Mouse (Mus musculus) myocyte (in vitro differentiated cells): ENCODE data around the gene Sept10. TPM values are rescaled to one million over a fixed set of nuclear protein-coding genes. Genes with fewer than 3 reads are reported as not detected.

Experiments used
- H3K27me3 ChIP-seq: one replicate; pipeline ENCODE4 v1.6.1; 2011; ENCODE audit not compliant: control insufficient read depth, insufficient read depth, insufficient read length
- H3K36me3 ChIP-seq: one replicate; pipeline ENCODE4 v1.6.1; 2011; ENCODE audit not compliant: control insufficient read depth, insufficient read depth
- H3K4me2 ChIP-seq: one replicate; pipeline ENCODE4 v1.6.1; 2011; ENCODE audit warnings: low read depth, control low read depth
- H3K4me3 ChIP-seq: one replicate; pipeline ENCODE4 v1.5.1; 2011; ENCODE audit warnings: mild to moderate bottlenecking, control low read depth, moderate library complexity
- H3K79me2 ChIP-seq: one replicate; pipeline ENCODE4 v1.6.1; 2011; ENCODE audit not compliant: control insufficient read depth, insufficient read depth
- H3ac ChIP-seq: one replicate; pipeline ENCODE4 v1.6.1; 2011; ENCODE audit not compliant: control insufficient read depth, insufficient read length
- CEBPB ChIP-seq: IDR thresholded peaks from 2 replicates; pipeline ENCODE4 v1.6.1; 2011; ENCODE audit warnings: mild to moderate bottlenecking, moderate library complexity; ENCODE audit not compliant: poor library complexity, insufficient read depth, severe bottlenecking
- E2F4 ChIP-seq: IDR thresholded peaks from one replicate; pipeline ENCODE4 v1.6.1; 2011; ENCODE audit warnings: mild to moderate bottlenecking, control low read depth, moderate library complexity; ENCODE audit not compliant: insufficient read depth
- MAX ChIP-seq: IDR thresholded peaks from one replicate; pipeline ENCODE4 v1.6.1; 2011; ENCODE audit warnings: low read depth, mild to moderate bottlenecking, control low read depth
- MYOD1 ChIP-seq, 3 experiments: IDR thresholded peaks; one replicate each; pipeline ENCODE4 v1.6.1; 2011; ENCODE audit warnings: control low read depth in 2 of 3, low read depth in 2 of 3, mild to moderate bottlenecking in 2 of 3, moderate library complexity in 1 of 3; ENCODE audit not compliant: insufficient read length in 2 of 3, control insufficient read depth in 1 of 3
- MYOG ChIP-seq, 3 experiments: IDR thresholded peaks; one replicate each; pipeline ENCODE4 v1.6.1; 2011; ENCODE audit warnings: control low read depth in 2 of 3, low read depth in 2 of 3, mild to moderate bottlenecking in 2 of 3; ENCODE audit not compliant: insufficient read length in 2 of 3, control insufficient read depth in 1 of 3, insufficient read depth in 1 of 3
- POLR2A ChIP-seq: IDR thresholded peaks from one replicate; pipeline ENCODE4 v1.6.1; 2011; ENCODE audit warnings: low read depth, mild to moderate bottlenecking, control low read depth, moderate library complexity; ENCODE audit not compliant: insufficient read length
- POLR2AphosphoS2 ChIP-seq: IDR thresholded peaks from one replicate; pipeline ENCODE4 v1.6.1; 2011; ENCODE audit warnings: low read depth, control low read depth; ENCODE audit not compliant: insufficient read length
- REST ChIP-seq: IDR thresholded peaks from one replicate; pipeline ENCODE4 v1.6.1; 2011; ENCODE audit warnings: mild to moderate bottlenecking, control low read depth, moderate library complexity; ENCODE audit not compliant: insufficient read depth, insufficient read length
- SRF ChIP-seq: IDR thresholded peaks from one replicate; pipeline ENCODE4 v1.6.1; 2011; ENCODE audit warnings: low read depth; ENCODE audit not compliant: control insufficient read depth, insufficient read length
- TCF12 ChIP-seq: IDR thresholded peaks from one replicate; pipeline ENCODE4 v1.6.1; 2011; ENCODE audit warnings: mild to moderate bottlenecking, control low read depth; ENCODE audit not compliant: poor library complexity, insufficient read depth, severe bottlenecking
- TCF3 ChIP-seq: IDR thresholded peaks from one replicate; pipeline ENCODE4 v1.6.1; 2011; ENCODE audit warnings: low read depth, control low read depth; ENCODE audit not compliant: insufficient read length
- USF1 ChIP-seq: IDR thresholded peaks from one replicate; pipeline ENCODE4 v1.6.1; 2011; ENCODE audit warnings: low read depth, mild to moderate bottlenecking, control low read depth, moderate library complexity
- polyA plus RNA-seq: library from polyadenylated mRNA; unstranded; fragments of >200 nt; fragmentation: generic; extraction: Trizol; gene quantifications from one replicate; pipeline ENCODE4 v1.2.1, GENCODE M21; 2012; ENCODE audit warnings: missing spikeins

Gene Sept10
- polyA plus RNA-seq, 1 experiment = 16.9 TPM

- Histone ChIP-seq H3K4me3 (no peak overlapping the region), H3ac (no peak overlapping the region), H3K79me2 (no peaks in the 10 kb centered on the region), H3K36me3 (peaks cover 44% of the 10 kb centered on the region), H3K4me2 (no peak overlapping the region), H3K27me3 (no peaks in the 10 kb centered on the region)
- no peak for TF ChIP-seq MYOD1 (IDR thresholded peaks at IDR 0.05; ENCODE audit: control insufficient read depth in 1 of 3, insufficient read length in 2 of 3, low read depth in 2 of 3)
Observed at GRCm38 (mm10) chr10:59182306-59182705, 39.3 kb downstream of the Sept10 start.

GRCm38 (mm10) chr10:59179620-59180019, 42.0 kb downstream of the Sept10 start:
- TF ChIP-seq MYOD1 (IDR thresholded peaks at IDR 0.05; ENCODE audit: control insufficient read depth in 1 of 3, insufficient read length in 2 of 3, low read depth in 2 of 3) (peak in 2 of 3 experiments; percentile 63 to 75), MAX (no peak), MYOG (IDR thresholded peaks at IDR 0.05; ENCODE audit: control insufficient read depth in 1 of 3, insufficient read depth in 1 of 3, insufficient read length in 2 of 3, low read depth in 2 of 3) (peak in 2 of 3 experiments; percentile 55 to 75), SRF (no peak)
- no peak overlapping the region for H3K4me3 ChIP-seq
- no peak overlapping the region for H3K4me2 ChIP-seq
- H3K79me2 ChIP-seq = no peaks in the 10 kb centered on the region
- H3K27me3 ChIP-seq = no peaks in the 10 kb centered on the region
- H3ac ChIP-seq = no peak overlapping the region
- H3K36me3 ChIP-seq = peaks cover 45% of the 10 kb centered on the region

GRCm38 (mm10) chr10:59172539-59172938, 49.1 kb downstream of the Sept10 start:
- peaks cover 26% of the 10 kb centered on the region for H3K36me3 ChIP-seq
- H3K79me2 ChIP-seq = no peaks in the 10 kb centered on the region
- no peaks in the 10 kb centered on the region for H3K27me3 ChIP-seq
- H3K4me2 ChIP-seq = no peak overlapping the region
- TF ChIP-seq MYOG (IDR thresholded peaks at IDR 0.05; ENCODE audit: control insufficient read depth in 1 of 3, insufficient read depth in 1 of 3, insufficient read length in 2 of 3, low read depth in 2 of 3) = no peak
- no peak for TF ChIP-seq TCF12
- TF ChIP-seq E2F4 = no peak
- no peak for TF ChIP-seq TCF3
- TF ChIP-seq CEBPB = no peak
- no peak for TF ChIP-seq POLR2AphosphoS2
- TF ChIP-seq POLR2A = no peak
- no peak for TF ChIP-seq MYOD1 (IDR thresholded peaks at IDR 0.05; ENCODE audit: control insufficient read depth in 1 of 3, insufficient read length in 2 of 3, low read depth in 2 of 3)
- TF ChIP-seq REST = no peak
- TF ChIP-seq USF1 = no peak
- no peak for TF ChIP-seq SRF
- TF ChIP-seq MAX = no peak
- no peak overlapping the region for H3ac ChIP-seq
- H3K4me3 ChIP-seq = no peak overlapping the region

- peaks cover 22% of the 10 kb centered on the region for H3K36me3 ChIP-seq
- H3K79me2 ChIP-seq = no peaks in the 10 kb centered on the region
- no peak overlapping the region for H3K4me2 ChIP-seq
- TF ChIP-seq CEBPB (no peak), POLR2A (no peak), REST (no peak), E2F4 (no peak), MYOG (IDR thresholded peaks at IDR 0.05; ENCODE audit: control insufficient read depth in 1 of 3, insufficient read depth in 1 of 3, insufficient read length in 2 of 3, low read depth in 2 of 3) (no peak), TCF3 (no peak), SRF (no peak), POLR2AphosphoS2 (no peak), USF1 (no peak), MAX (no peak), MYOD1 (IDR thresholded peaks at IDR 0.05; ENCODE audit: control insufficient read depth in 1 of 3, insufficient read length in 2 of 3, low read depth in 2 of 3) (no peak), TCF12 (no peak)
- no peak overlapping the region for H3ac ChIP-seq
- no peak overlapping the region for H3K4me3 ChIP-seq
- H3K27me3 ChIP-seq = no peaks in the 10 kb centered on the region
Observed at GRCm38 (mm10) chr10:59171042-59171441, 50.6 kb downstream of the Sept10 start.

- no peaks in the 10 kb centered on the region for H3K79me2 ChIP-seq
- H3K27me3 ChIP-seq = no peaks in the 10 kb centered on the region
- no peak overlapping the region for H3K4me3 ChIP-seq
- no peak overlapping the region for H3K4me2 ChIP-seq
- TF ChIP-seq MAX (no peak), POLR2A (no peak), MYOG (IDR thresholded peaks at IDR 0.05; ENCODE audit: control insufficient read depth in 1 of 3, insufficient read depth in 1 of 3, insufficient read length in 2 of 3, low read depth in 2 of 3) (no peak), SRF (no peak), TCF12 (no peak), USF1 (no peak), CEBPB (no peak), POLR2AphosphoS2 (no peak), MYOD1 (IDR thresholded peaks at IDR 0.05; ENCODE audit: control insufficient read depth in 1 of 3, insufficient read length in 2 of 3, low read depth in 2 of 3) (no peak), E2F4 (no peak), REST (no peak)
- peaks cover 19% of the 10 kb centered on the region for H3K36me3 ChIP-seq
- H3ac ChIP-seq = no peak overlapping the region
Observed at GRCm38 (mm10) chr10:59166104-59166944, 55.3 kb downstream of the Sept10 start.
